Comparison of ENCODE assay signal across 13 mouse cellular contexts in genomic region chr13:102352073-102352854, GRCm38 (mm10).
DNase-seq lines count a peak whose midpoint lies in the region; ATAC-seq lines count a peak whose summit lies in the region.
"Had no signal": no experiment of that assay in that cellular context is flagged by ENCODE, and none has a peak within 500 bp of the region (broad histone marks: within the 10 kb centered on the region; RNA-seq: fewer than 3 reads in every experiment).

No protein-coding gene starts in this region.

- 0 out of 2 replicates have a peak overlapping the region, but pooled peaks have one; percentile 3 for H3K27ac ChIP-seq in embryonic facial prominence, embryonic 12.5 days
- no peak overlapping the region for H3K27ac ChIP-seq in embryonic facial prominence, embryonic 10.5 days (replicated peaks)
- H3K27ac ChIP-seq in stomach, embryonic 15.5 days: peak overlapping the region; percentile 16; the same call in 1 of the 2 replicates
- H3K27ac ChIP-seq: forebrain, embryonic 15.5 days; liver, embryonic 13.5 days had no signal

- no peak overlapping the region for H3K9ac ChIP-seq in embryonic facial prominence, embryonic 12.5 days
- H3K9ac ChIP-seq in stomach, embryonic 15.5 days: no peak overlapping the region
- H3K9ac ChIP-seq: forebrain, embryonic 15.5 days; liver, embryonic 13.5 days had no signal

- H3K27me3 ChIP-seq in embryonic facial prominence, embryonic 12.5 days: no peaks in the 10 kb centered on the region
- no peaks in the 10 kb centered on the region for H3K27me3 ChIP-seq in embryonic facial prominence, embryonic 10.5 days (replicated peaks; ENCODE audit: low read depth, poor library complexity, severe bottlenecking)
- no peaks in the 10 kb centered on the region for H3K27me3 ChIP-seq in stomach, embryonic 15.5 days (replicated peaks)
- H3K27me3 ChIP-seq: forebrain, embryonic 15.5 days; liver, embryonic 13.5 days had no signal

- WGBS in embryonic facial prominence, embryonic 12.5 days: 67% methylated on average over 10 of the region's 10 CpGs
- WGBS in embryonic facial prominence, embryonic 10.5 days: 73% methylated on average over 10 of the region's 10 CpGs
- WGBS in stomach, embryonic 15.5 days: 62% methylated on average over 10 of the region's 10 CpGs

- H3K36me3 ChIP-seq in embryonic facial prominence, embryonic 12.5 days: no peaks in the 10 kb centered on the region
- no peaks in the 10 kb centered on the region for H3K36me3 ChIP-seq in embryonic facial prominence, embryonic 10.5 days (replicated peaks)
- no peaks in the 10 kb centered on the region for H3K36me3 ChIP-seq in stomach, embryonic 15.5 days
- H3K36me3 ChIP-seq: forebrain, embryonic 15.5 days; liver, embryonic 13.5 days had no signal

- no peak for ATAC-seq in embryonic facial prominence, embryonic 12.5 days (ENCODE audit: insufficient number of reproducible peaks, insufficient read depth, low FRiP score, low TSS enrichment)
- ATAC-seq in stomach, embryonic 15.5 days (ENCODE audit: insufficient read depth, low FRiP score, low read depth): no peak
- ATAC-seq: forebrain, embryonic 15.5 days; intestine, embryonic 16.5 days had no signal

- no peaks in the 10 kb centered on the region for H3K9me3 ChIP-seq in embryonic facial prominence, embryonic 12.5 days
- H3K9me3 ChIP-seq in embryonic facial prominence, embryonic 10.5 days: no peaks in the 10 kb centered on the region
- H3K9me3 ChIP-seq in stomach, embryonic 15.5 days: no peaks in the 10 kb centered on the region
- H3K9me3 ChIP-seq: forebrain, embryonic 15.5 days; liver, embryonic 13.5 days had no signal

- H3K4me2 ChIP-seq in embryonic facial prominence, embryonic 12.5 days (replicated peaks): no peak overlapping the region
- H3K4me2 ChIP-seq in stomach, embryonic 15.5 days: no peak overlapping the region
- H3K4me2 ChIP-seq: forebrain, embryonic 15.5 days; liver, embryonic 13.5 days had no signal

- 0 out of 2 replicates have a peak, but pooled peaks cover 5% of the 10 kb centered on the region for H3K4me1 ChIP-seq in embryonic facial prominence, embryonic 12.5 days
- H3K4me1 ChIP-seq in embryonic facial prominence, embryonic 10.5 days: no peaks in the 10 kb centered on the region; the same call in 1 of the 2 replicates
- no peaks in the 10 kb centered on the region for H3K4me1 ChIP-seq in stomach, embryonic 15.5 days
- H3K4me1 ChIP-seq: forebrain, embryonic 15.5 days; liver, embryonic 13.5 days had no signal

- no peak for DNase-seq in embryonic facial prominence, embryonic 10.5 days (ENCODE audit: low spot score)
- DNase-seq in layer of hippocampus, postnatal 14 days (ENCODE audit: low spot score in 2 of 2): peak; percentile 22 to 46
- no peak for DNase-seq in layer of hippocampus, adult 9-10 months (ENCODE audit: low spot score)
- peak; percentile 42 for DNase-seq in gastrocnemius, postnatal 25 days
- DNase-seq in natural killer cell, adult 2 months (ENCODE audit: low spot score in 2 of 2): no peak
- DNase-seq in MN1 (ENCODE audit: low spot score): no peak
- DNase-seq: adrenal gland, adult 8-10 months; liver, embryonic 13.5 days; thymus, postnatal 4 days had no signal

- H3K4me3 ChIP-seq in embryonic facial prominence, embryonic 12.5 days: no peak overlapping the region
- H3K4me3 ChIP-seq in embryonic facial prominence, embryonic 10.5 days: no peak overlapping the region
- no peak overlapping the region for H3K4me3 ChIP-seq in stomach, embryonic 15.5 days (replicated peaks)
- H3K4me3 ChIP-seq: forebrain, embryonic 15.5 days; liver, embryonic 13.5 days had no signal

Comparison
In these comparisons a context has a peak if more than half of its experiments do, and no peak if none do; other contexts are left out.
1. DNase-seq: peak in layer of hippocampus, postnatal 14 days (2 of 2) and gastrocnemius, postnatal 25 days (single experiment); none in embryonic facial prominence, embryonic 10.5 days (single experiment), layer of hippocampus, adult 9-10 months (single experiment), natural killer cell, adult 2 months (0 of 2) and MN1 (single experiment).